Mouse (Mus musculus): ENCODE measurements around the gene Acat2. TPM values are rescaled to one million over a fixed set of nuclear protein-coding genes. Genes with fewer than 3 reads are reported as not detected.
"Not testable (repeated sequence)": the region's sequence is repeated elsewhere in the genome, so short reads cannot be mapped to it uniquely, and the experiment has no call there.

Gene Acat2
- total RNA-seq, 2 experiments from 2014 or later, result 52.7 to 68.9 TPM

GRCm38 (mm10) chr17:12973851-12974250, 13.3 kb upstream of the Acat2 start:
- no peak for DNase-seq (ENCODE audit: low spot score in 2 of 2)
- intact Hi-C loops (cut with DNase I), result no loop called here

GRCm38 (mm10) chr17:12967173-12967572, 6.6 kb upstream of the Acat2 start:
- no peak for DNase-seq (ENCODE audit: low spot score in 2 of 2)
- intact Hi-C loops (cut with DNase I), result no loop called here

- intact Hi-C loops (cut with DNase I), result no loop called here
- no peak for DNase-seq (ENCODE audit: low spot score in 2 of 2)
These were observed 2.9 kb upstream of the Acat2 start for GRCm38 (mm10) chr17:12963476-12963875.

GRCm38 (mm10) chr17:12959377-12959776, 1.2 kb downstream of the Acat2 start:
- DNase-seq (ENCODE audit: low spot score in 2 of 2); intact Hi-C loops (cut with DNase I): not testable (repeated sequence)

- DNase-seq (ENCODE audit: low spot score in 2 of 2), result no peak
- intact Hi-C loops (cut with DNase I), result no loop called here
These were observed 3.9 kb downstream of the Acat2 start for GRCm38 (mm10) chr17:12956664-12957063.

GRCm38 (mm10) chr17:12949669-12950068, 10.9 kb downstream of the Acat2 start:
- DNase-seq (ENCODE audit: low spot score in 2 of 2), result no peak
- intact Hi-C loops (cut with DNase I), result no loop called here

- no peak for DNase-seq (ENCODE audit: low spot score in 2 of 2)
These were observed 17.9 kb downstream of the Acat2 start for GRCm38 (mm10) chr17:12942459-12943162.

GRCm38 (mm10) chr17:12941543-12942260, 18.8 kb downstream of the Acat2 start:
- intact Hi-C loops (cut with DNase I), result no loop called here

More at GRCm38 (mm10) chr17:12942459-12943162, 17.9 kb downstream of the Acat2 start:
- intact Hi-C loops (cut with DNase I), result no loop called here

GRCm38 (mm10) chr17:12940151-12940805, 20.3 kb downstream of the Acat2 start, which contains the start of gene Acat3:
TSS of gene Acat3 (minus strand) at chr17:12940600.
- intact Hi-C loops (cut with DNase I), result no loop called here
- DNase-seq (ENCODE audit: low spot score in 2 of 2), result no peak

More at GRCm38 (mm10) chr17:12941543-12942260, 18.8 kb downstream of the Acat2 start:
- no peak for DNase-seq (ENCODE audit: low spot score in 2 of 2)

- intact Hi-C loops (cut with DNase I), result not testable (repeated sequence)
These were observed 21.0 kb downstream of the Acat2 start for GRCm38 (mm10) chr17:12939377-12940148.

GRCm38 (mm10) chr17:12938077-12938476, 22.5 kb downstream of the Acat2 start:
- no peak for DNase-seq (ENCODE audit: low spot score in 2 of 2)
- intact Hi-C loops (cut with DNase I), result no loop called here

More at GRCm38 (mm10) chr17:12939377-12940148, 21.0 kb downstream of the Acat2 start:
- not testable (repeated sequence) for DNase-seq (ENCODE audit: low spot score in 2 of 2)

- DNase-seq (ENCODE audit: low spot score in 2 of 2), result no peak
- intact Hi-C loops (cut with DNase I), result no loop called here
These were observed 23.1 kb downstream of the Acat2 start for GRCm38 (mm10) chr17:12937412-12937970.

GRCm38 (mm10) chr17:12935719-12936118, 24.8 kb downstream of the Acat2 start:
- intact Hi-C loops (cut with DNase I), result no loop called here
- no peak for DNase-seq (ENCODE audit: low spot score in 2 of 2)

- DNase-seq (ENCODE audit: low spot score in 2 of 2); intact Hi-C loops (cut with DNase I): not testable (repeated sequence)
These were observed 29.0 kb downstream of the Acat2 start for GRCm38 (mm10) chr17:12931576-12931975.

- intact Hi-C loops (cut with DNase I), result no loop called here
- no peak for DNase-seq (ENCODE audit: low spot score in 2 of 2)
These were observed 34.8 kb downstream of the Acat2 start for GRCm38 (mm10) chr17:12925703-12926180.

GRCm38 (mm10) chr17:12925001-12925400, 35.5 kb downstream of the Acat2 start:
- DNase-seq (ENCODE audit: low spot score in 2 of 2), result no peak
- intact Hi-C loops (cut with DNase I), result no loop called here

- DNase-seq (ENCODE audit: low spot score in 2 of 2), result no peak
- intact Hi-C loops (cut with DNase I), result no loop called here
These were observed 39.5 kb downstream of the Acat2 start for GRCm38 (mm10) chr17:12921073-12921472.

- intact Hi-C loops (cut with DNase I), result loop anchor here (2.0 to 5.0 kb wide), 2 partner anchors 44 to 76 kb away; partner anchors contain the start of genes Acat2 and Wtap
- no peak for DNase-seq (ENCODE audit: low spot score in 2 of 2)
These were observed 43.8 kb downstream of the Acat2 start for GRCm38 (mm10) chr17:12916588-12917380.

Measured in left cerebral cortex, postnatal 36 days (tissue).